Mouse (Mus musculus) small intestine, adult 2 months (tissue): Measurements from ENCODE around the gene Fam57b. TPM values are rescaled to one million over a fixed set of nuclear protein-coding genes. Genes with fewer than 3 reads are reported as not detected.

Source experiments
- H3K27ac ChIP-seq: fragments of 200-500 bp; 2 replicates; pipeline ENCODE4 v1.5.1; 2012; ENCODE audit warnings: low read depth, low read length, control low read depth, inconsistent platforms; ENCODE audit not compliant: insufficient read depth
- H3K27me3 ChIP-seq: fragments of 200-500 bp; 2 replicates; pipeline ENCODE4 v1.6.1; 2012; ENCODE audit warnings: mild to moderate bottlenecking, moderate library complexity, low read length, inconsistent platforms; ENCODE audit not compliant: control insufficient read depth, insufficient read depth
- H3K36me3 ChIP-seq: fragments of 200-500 bp; 2 replicates; pipeline ENCODE4 v1.6.1; 2012; ENCODE audit warnings: mild to moderate bottlenecking, low read length, control low read depth, inconsistent platforms; ENCODE audit not compliant: control insufficient read depth, insufficient read depth
- H3K4me1 ChIP-seq: fragments of 200-500 bp; 2 replicates; pipeline ENCODE4 v1.6.1; 2012; ENCODE audit warnings: low read length, inconsistent platforms, mixed read lengths; ENCODE audit not compliant: control insufficient read depth, insufficient read depth, insufficient read length
- H3K4me3 ChIP-seq: fragments of 200-500 bp; 2 replicates; pipeline ENCODE4 v1.5.1; 2012; ENCODE audit warnings: low read depth, mild to moderate bottlenecking, control low read depth, inconsistent platforms, low read length, moderate library complexity
- CTCF ChIP-seq: fragments of 200-500 bp; IDR thresholded peaks from 2 replicates; pipeline ENCODE4 v1.5.1; 2012; ENCODE audit warnings: low read depth, mild to moderate bottlenecking, control low read depth, inconsistent platforms, low read length, moderate library complexity, mixed read lengths; ENCODE audit not compliant: insufficient replicate concordance, insufficient read length; ENCODE audit errors: extremely low read depth
- POLR2A ChIP-seq: fragments of 200-500 bp; IDR thresholded peaks from 2 replicates; pipeline ENCODE4 v1.6.1; 2012; ENCODE audit warnings: low read depth, mild to moderate bottlenecking, control low read depth, inconsistent platforms, low read length, moderate library complexity
- WGBS: fragments of 180-500 bp; shearing (Covaris S2); methylation state at CpG from one replicate; pipeline ENCODE4 v1.1.7; 2018; 5-methylcytosine and 5-hydroxymethylcytosine counted together
- polyA plus RNA-seq: library from polyadenylated mRNA; depleted of rRNA; stranded (reverse); fragments of >200 nt; gene quantifications from 2 replicates; pipeline ENCODE4 v1.2.3, GENCODE M21; 2012

Fam57b gene
- polyA plus RNA-seq, 1 experiment, result 4.1 TPM

- 85% methylated on average over 8 of the region's 8 CpGs for WGBS
- no peaks in the 10 kb centered on the region for H3K27me3 ChIP-seq
- no peak overlapping the region for H3K27ac ChIP-seq
- H3K4me1 ChIP-seq, result peaks cover 11% of the 10 kb centered on the region
- peaks cover 76% of the 10 kb centered on the region for H3K36me3 ChIP-seq
- H3K4me3 ChIP-seq, result no peak overlapping the region
- TF ChIP-seq CTCF, result no peak
- no peak for TF ChIP-seq POLR2A
These were observed 30.5 kb upstream of the Fam57b start for GRCm38 (mm10) chr7:126767001-126767400.

GRCm38 (mm10) chr7:126770784-126771183 is 26.7 kb upstream of the Fam57b start:
- H3K27me3 ChIP-seq, result no peaks in the 10 kb centered on the region
- H3K36me3 ChIP-seq, result peaks cover 54% of the 10 kb centered on the region
- WGBS, result 80% methylated on average over 12 of the region's 12 CpGs
- H3K4me3 ChIP-seq, result peak overlapping the region; percentile 13
- peaks cover 9% of the 10 kb centered on the region for H3K4me1 ChIP-seq
- TF ChIP-seq CTCF (no peak), POLR2A (no peak)
- H3K27ac ChIP-seq, result no peak overlapping the region

GRCm38 (mm10) chr7:126773351-126773750 is 24.1 kb upstream of the Fam57b start:
- Histone ChIP-seq H3K4me1 (peaks cover 11% of the 10 kb centered on the region), H3K4me3 (no peak overlapping the region), H3K27ac (no peak overlapping the region), H3K27me3 (no peaks in the 10 kb centered on the region), H3K36me3 (peaks cover 31% of the 10 kb centered on the region)
- TF ChIP-seq POLR2A (no peak), CTCF (no peak)
- 85% methylated on average over 2 of the region's 2 CpGs for WGBS

- TF ChIP-seq POLR2A (no peak), CTCF (no peak)
- Histone ChIP-seq H3K36me3 (peaks cover 28% of the 10 kb centered on the region), H3K4me3 (no peak overlapping the region), H3K27ac (no peak overlapping the region), H3K4me1 (peaks cover 11% of the 10 kb centered on the region), H3K27me3 (no peaks in the 10 kb centered on the region)
- WGBS, result 45% methylated on average over 2 of the region's 2 CpGs
These were observed 23.0 kb upstream of the Fam57b start for GRCm38 (mm10) chr7:126774463-126774862.

- no peak overlapping the region for H3K4me3 ChIP-seq
- 77% methylated on average over 10 of the region's 10 CpGs for WGBS
- no peak overlapping the region for H3K27ac ChIP-seq
- TF ChIP-seq POLR2A (no peak), CTCF (peak; percentile 39; the same call in 1 of the 2 replicates)
- H3K36me3 ChIP-seq, result peaks cover 19% of the 10 kb centered on the region
- H3K4me1 ChIP-seq, result peaks cover 17% of the 10 kb centered on the region
- no peaks in the 10 kb centered on the region for H3K27me3 ChIP-seq
These were observed 22.1 kb upstream of the Fam57b start for GRCm38 (mm10) chr7:126775185-126775977.

- peak overlapping the region; percentile 93 for H3K27ac ChIP-seq
- H3K27me3 ChIP-seq, result no peaks in the 10 kb centered on the region
- 62% methylated on average over 3 of the region's 3 CpGs for WGBS
- H3K4me3 ChIP-seq, result no peak overlapping the region
- peaks cover 18% of the 10 kb centered on the region for H3K36me3 ChIP-seq
- TF ChIP-seq CTCF, result no peak
- no peak for TF ChIP-seq POLR2A
- peaks cover 18% of the 10 kb centered on the region for H3K4me1 ChIP-seq
These were observed 21.6 kb upstream of the Fam57b start for GRCm38 (mm10) chr7:126775978-126776234.

- TF ChIP-seq CTCF, result no peak
- peak; percentile 55 for TF ChIP-seq POLR2A
- Histone ChIP-seq H3K27ac (peak within 1 kb of the TSS; percentile 93), H3K36me3 (peaks cover 14% of the 10 kb centered on the region), H3K4me1 (peaks cover 23% of the 10 kb centered on the region), H3K27me3 (no peaks in the 10 kb centered on the region), H3K4me3 (peak within 1 kb of the TSS; percentile 85)
- under 1% methylated on average over 36 of the region's 37 CpGs for WGBS
These were observed 20.8 kb upstream of the Fam57b start, which contains the start of gene Ypel3 for GRCm38 (mm10) chr7:126776598-126777057. Ypel3 (plus strand) TSS chr7:126776955.

- no peak for TF ChIP-seq CTCF
- TF ChIP-seq POLR2A, result no peak
- Histone ChIP-seq H3K36me3 (peaks cover 12% of the 10 kb centered on the region), H3K4me3 (peak overlapping the region; percentile 85), H3K27ac (peak overlapping the region; percentile 24; the same call in 1 of the 2 replicates), H3K27me3 (no peaks in the 10 kb centered on the region), H3K4me1 (peaks cover 23% of the 10 kb centered on the region)
- WGBS, result 52% methylated on average over 10 of the region's 10 CpGs
These were observed 20.0 kb upstream of the Fam57b start for GRCm38 (mm10) chr7:126777476-126777875.
